Mouse (Mus musculus) ES-E14 (cell line): ENCODE measurements around the gene Ldb3. TPM values are rescaled to one million over a fixed set of nuclear protein-coding genes. Genes with fewer than 3 reads are reported as not detected.
A peak's percentile ranks its signal among the peaks of the same experiment; 100 is the strongest.

Experiments used
- DNase-seq: peaks from one replicate; pipeline ENCODE4 v3.0.0-alpha.2; 2013; ENCODE audit warnings: low read depth, low spot score
- H3K27ac ChIP-seq: 2 replicates; pipeline ENCODE4 v1.5.1; 2012; ENCODE audit warnings: low read depth, mild to moderate bottlenecking, low read length, moderate library complexity, mixed read lengths; ENCODE audit not compliant: poor library complexity, insufficient read depth, severe bottlenecking
- H3K36me3 ChIP-seq: 2 replicates; pipeline ENCODE4 v1.6.1; 2012; ENCODE audit warnings: mild to moderate bottlenecking, low read length, moderate library complexity, mixed read lengths; ENCODE audit not compliant: control insufficient read depth, poor library complexity, insufficient read depth, severe bottlenecking
- H3K4me1 ChIP-seq, 2 experiments: fragments of 150-350 bp in 1 of 2; sonication (generic) in 1 of 2; 2 replicates each; pipeline ENCODE4 v1.6.1; 2012; ENCODE audit warnings: low read length in 2 of 2, mild to moderate bottlenecking in 1 of 2, mixed read lengths in 1 of 2; ENCODE audit not compliant: control insufficient read depth in 2 of 2, insufficient read depth in 2 of 2, poor library complexity in 1 of 2
- H3K4me3 ChIP-seq, 2 experiments: fragments of 150-350 bp in 1 of 2; sonication (generic) in 1 of 2; 2 replicates each; pipeline ENCODE4 v1.5.1; 2012; ENCODE audit warnings: low read length in 2 of 2, low read depth in 1 of 2, mild to moderate bottlenecking in 1 of 2, mixed read lengths in 1 of 2; ENCODE audit not compliant: insufficient read depth in 1 of 2, poor library complexity in 1 of 2, severe bottlenecking in 1 of 2
- H3K9ac ChIP-seq: 2 replicates; pipeline ENCODE4 v1.6.1; 2012; ENCODE audit warnings: low read depth, mild to moderate bottlenecking, low read length, mixed read lengths; ENCODE audit not compliant: poor library complexity, insufficient read depth, severe bottlenecking
- H3K9me3 ChIP-seq: fragments of 150-350 bp; sonication (generic); 2 replicates; pipeline ENCODE4 v1.6.1; 2012; ENCODE audit warnings: low read depth, mild to moderate bottlenecking, low read length; ENCODE audit not compliant: control insufficient read depth, insufficient read depth
- CHD2 ChIP-seq: IDR thresholded peaks from 2 replicates; pipeline ENCODE4 v1.6.1; 2014; ENCODE audit warnings: mild to moderate bottlenecking, low read depth, low read length, inconsistent platforms
- HCFC1 ChIP-seq: IDR thresholded peaks from 2 replicates; pipeline ENCODE4 v1.6.1; 2012; ENCODE audit warnings: low read length, inconsistent platforms, borderline replicate concordance; ENCODE audit not compliant: insufficient read depth
- MAFK ChIP-seq: IDR thresholded peaks from 2 replicates; pipeline ENCODE4 v1.6.1; 2014; ENCODE audit warnings: mild to moderate bottlenecking, low read depth, low read length, inconsistent platforms; ENCODE audit not compliant: insufficient read depth
- ZC3H11A ChIP-seq: IDR thresholded peaks from 2 replicates; pipeline ENCODE4 v1.6.1; 2012; ENCODE audit warnings: low read depth, mild to moderate bottlenecking, inconsistent platforms, low read length, borderline replicate concordance
- ZNF384 ChIP-seq: IDR thresholded peaks from 2 replicates; pipeline ENCODE4 v1.6.1; 2012; ENCODE audit warnings: low read depth, low read length, inconsistent platforms
- in situ Hi-C, 2 experiments: fragments of 600-800 bp; cut with MboI; formaldehyde crosslinking; loops; one replicate each; pipeline ENCODE4 v1.15.1; 2025; ENCODE audit warnings: low sequenced_read_pairs in 2 of 2, inconsistent platforms in 1 of 2; ENCODE audit not compliant: unreplicated experiment in 2 of 2
- total RNA-seq: library from RNA; depleted of rRNA; stranded (reverse); fragments of 300-350 nt; gene quantifications from 2 replicates; pipeline ENCODE4 v1.2.3, GENCODE M21; 2012

Ldb3 gene
- total RNA-seq, 1 experiment, result 0.98 TPM

GRCm38 (mm10) chr14:34616821-34617220 is 28.3 kb upstream of the Ldb3 start:
- DNase-seq, result peak; percentile 71
- TF ChIP-seq HCFC1 (no peak), ZC3H11A (peak; percentile 81; the same call in 1 of the 2 replicates)
- peaks cover 3 to 23% of the 10 kb centered on the region in 2 experiments; a peak in 3 of 4 replicates for H3K4me1 ChIP-seq
- no peaks in the 10 kb centered on the region for H3K36me3 ChIP-seq
- H3K9me3 ChIP-seq, result no peaks in the 10 kb centered on the region
- no peak overlapping the region for H3K9ac ChIP-seq
- H3K4me3 ChIP-seq, result no peak overlapping the region
- no peak overlapping the region for H3K27ac ChIP-seq
- in situ Hi-C loops, result no loop called here

GRCm38 (mm10) chr14:34615625-34616024 is 27.1 kb upstream of the Ldb3 start:
- in situ Hi-C loops, result no loop called here
- H3K4me3 ChIP-seq, result no peak overlapping the region
- peaks cover 3 to 21% of the 10 kb centered on the region in 2 experiments; a peak in 3 of 4 replicates for H3K4me1 ChIP-seq
- DNase-seq, result no peak
- no peaks in the 10 kb centered on the region for H3K9me3 ChIP-seq
- H3K27ac ChIP-seq, result peak overlapping the region; percentile 41; the same call in 1 of the 2 replicates
- H3K36me3 ChIP-seq, result no peaks in the 10 kb centered on the region
- TF ChIP-seq CHD2 (no peak), ZNF384 (no peak), HCFC1 (no peak), MAFK (no peak), ZC3H11A (no peak)
- H3K9ac ChIP-seq, result no peak overlapping the region

- H3K4me1 ChIP-seq, result peaks cover 3 to 19% of the 10 kb centered on the region in 2 experiments; a peak in 3 of 4 replicates
- peak overlapping the region; percentile 85 for H3K27ac ChIP-seq
- in situ Hi-C loops, result no loop called here
- H3K4me3 ChIP-seq, result peak overlapping the region; percentile 19 to 55
- no peaks in the 10 kb centered on the region for H3K36me3 ChIP-seq
- TF ChIP-seq ZC3H11A, result no peak
- peak; percentile 52; the same call in 1 of the 2 replicates for TF ChIP-seq MAFK
- H3K9ac ChIP-seq, result peak overlapping the region; percentile 68
- no peak for DNase-seq
- H3K9me3 ChIP-seq, result no peaks in the 10 kb centered on the region
These were observed 26.6 kb upstream of the Ldb3 start for GRCm38 (mm10) chr14:34615082-34615481.

GRCm38 (mm10) chr14:34614551-34614950 is 26.1 kb upstream of the Ldb3 start:
- Histone ChIP-seq H3K9ac (peak overlapping the region; percentile 68), H3K9me3 (no peaks in the 10 kb centered on the region)

GRCm38 (mm10) chr14:34613523-34613922 is 25.0 kb upstream of the Ldb3 start:
- Histone ChIP-seq H3K9me3 (no peaks in the 10 kb centered on the region), H3K36me3 (no peaks in the 10 kb centered on the region), H3K27ac (no peak overlapping the region), H3K4me3 (no peak overlapping the region), H3K4me1 (peaks cover 3 to 16% of the 10 kb centered on the region in 2 experiments; a peak in 3 of 4 replicates), H3K9ac (no peak overlapping the region)
- DNase-seq, result no peak
- TF ChIP-seq ZC3H11A (no peak), ZNF384 (no peak), CHD2 (no peak), HCFC1 (no peak), MAFK (no peak)
- in situ Hi-C loops, result no loop called here

More at GRCm38 (mm10) chr14:34614551-34614950, 26.1 kb upstream of the Ldb3 start:
- Histone ChIP-seq H3K36me3 (no peaks in the 10 kb centered on the region), H3K4me1 (peaks cover 3 to 19% of the 10 kb centered on the region in 2 experiments; a peak in 3 of 4 replicates), H3K4me3 (peak overlapping the region; percentile 19 to 55), H3K27ac (peak overlapping the region; percentile 85)
- no peak for TF ChIP-seq HCFC1
- TF ChIP-seq MAFK, result no peak
- TF ChIP-seq CHD2, result no peak
- no peak for TF ChIP-seq ZC3H11A
- TF ChIP-seq ZNF384, result no peak
- no peak for DNase-seq
- in situ Hi-C loops, result no loop called here
